Mouse (Mus musculus): ENCODE data around the gene Mlxip.

DNA sequence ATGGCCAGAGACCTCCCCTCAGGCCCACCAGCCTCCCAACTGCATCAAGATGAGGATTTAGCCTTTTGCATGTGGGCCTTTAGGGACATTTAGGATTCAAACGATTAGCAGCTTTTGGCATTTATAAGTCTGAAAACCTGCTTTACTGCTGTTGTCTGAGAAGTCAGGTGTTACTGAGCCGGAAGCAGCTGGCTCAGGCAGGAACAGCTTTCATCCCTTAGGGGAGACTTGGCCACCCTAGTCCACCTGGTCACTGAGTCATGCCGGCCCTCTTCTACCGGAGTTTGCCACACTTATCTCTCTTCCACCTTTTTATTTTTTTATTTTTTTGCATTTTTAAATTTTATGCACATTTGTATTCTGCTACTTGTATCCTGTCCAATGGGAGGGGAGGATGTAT is 37.3 kb upstream of the Mlxip start:
- TF ChIP-seq CTCF (IDR thresholded peaks at IDR 0.05; ENCODE audit: extremely low read depth, insufficient read depth, insufficient read length, insufficient replicate concordance) (no peak), POLR2A (IDR thresholded peaks at IDR 0.05; ENCODE audit: low read depth, low read length) (no peak)

All from spleen, adult 2 months (tissue).